Mouse (Mus musculus): ENCODE measurements around the gene Gm20388. TPM values are rescaled to one million over a fixed set of nuclear protein-coding genes. Genes with fewer than 3 reads are reported as not detected.

The Gm20388 gene
- polyA plus RNA-seq, 1 experiment = 18.7 TPM

- H3K27ac ChIP-seq (ENCODE audit: insufficient read depth, low read length) = no peak overlapping the region
- no peaks in the 10 kb centered on the region for H3K27me3 ChIP-seq (ENCODE audit: control insufficient read depth, insufficient read depth, low read length)
- no peak for DNase-seq
- 91% methylated on average over 4 of the region's 4 CpGs for WGBS
- H3K4me3 ChIP-seq (replicated peaks; ENCODE audit: insufficient read depth, low read depth, low read length) = no peak overlapping the region
- TF ChIP-seq CTCF (IDR thresholded peaks at IDR 0.05; ENCODE audit: borderline replicate concordance, insufficient read depth, low read depth, low read length) (no peak), POLR2A (IDR thresholded peaks at IDR 0.05; ENCODE audit: borderline replicate concordance, insufficient read depth, low read length) (no peak)
- H3K4me1 ChIP-seq (ENCODE audit: control insufficient read depth, insufficient read depth, low read length) = peaks cover 21% of the 10 kb centered on the region
These were observed 23.0 kb downstream of the Gm20388 start for GRCm38 (mm10) chr8:119933681-119934080.

DNA sequence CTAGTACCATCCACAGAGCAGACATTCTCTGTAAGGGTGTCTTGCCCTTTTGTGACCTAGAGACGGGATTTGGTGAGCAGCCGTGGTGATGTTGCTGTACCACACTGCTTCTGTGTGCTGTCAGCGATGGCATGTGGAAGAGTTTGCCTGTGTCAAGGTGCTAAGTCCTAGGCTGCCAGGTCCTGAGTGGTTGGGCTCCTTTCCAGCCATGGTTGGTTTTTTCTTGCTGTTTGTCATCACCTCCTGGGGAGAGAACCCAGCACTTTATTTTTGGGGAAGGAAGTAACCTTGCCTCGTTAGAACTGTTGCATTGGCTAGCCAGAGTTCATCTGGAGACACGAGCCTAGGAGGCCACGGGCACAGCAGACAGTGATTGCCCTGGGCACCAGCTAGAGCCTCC, 24.9 kb downstream of the Gm20388 start:
- TF ChIP-seq CTCF (IDR thresholded peaks at IDR 0.05; ENCODE audit: borderline replicate concordance, insufficient read depth, low read depth, low read length) (no peak), POLR2A (IDR thresholded peaks at IDR 0.05; ENCODE audit: borderline replicate concordance, insufficient read depth, low read length) (no peak)
- peak in 1 of 2 experiments; percentile 44 for DNase-seq
- 25% methylated on average over 6 of the region's 6 CpGs for WGBS
- H3K27me3 ChIP-seq (ENCODE audit: control insufficient read depth, insufficient read depth, low read length) = no peaks in the 10 kb centered on the region
- peaks cover 24% of the 10 kb centered on the region for H3K4me1 ChIP-seq (ENCODE audit: control insufficient read depth, insufficient read depth, low read length)
- H3K4me3 ChIP-seq (replicated peaks; ENCODE audit: insufficient read depth, low read depth, low read length) = no peak overlapping the region
- H3K27ac ChIP-seq (ENCODE audit: insufficient read depth, low read length) = no peak overlapping the region

DNA sequence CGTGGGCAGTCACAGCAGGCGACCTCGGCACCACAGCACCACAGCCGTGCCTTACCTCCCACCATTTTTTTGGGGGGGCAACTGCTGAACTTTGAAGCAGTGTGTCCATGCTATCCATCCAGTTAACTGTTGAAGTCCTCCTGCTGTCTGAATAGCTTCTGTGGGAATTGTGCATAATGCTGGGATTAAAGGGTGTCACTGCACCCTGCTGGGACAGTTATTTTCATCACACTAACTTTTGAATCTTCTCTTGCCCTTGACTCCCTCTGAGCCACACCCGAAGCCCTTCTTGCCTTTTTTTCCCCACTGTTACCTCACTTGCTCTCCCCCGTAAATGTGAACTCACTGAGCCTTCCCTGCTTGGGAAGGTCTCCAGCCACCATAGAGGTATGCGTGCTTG, 27.8 kb downstream of the Gm20388 start:
- no peak overlapping the region for H3K4me3 ChIP-seq (replicated peaks; ENCODE audit: insufficient read depth, low read depth, low read length)
- no peaks in the 10 kb centered on the region for H3K27me3 ChIP-seq (ENCODE audit: control insufficient read depth, insufficient read depth, low read length)
- no peak for TF ChIP-seq CTCF (IDR thresholded peaks at IDR 0.05; ENCODE audit: borderline replicate concordance, insufficient read depth, low read depth, low read length)
- TF ChIP-seq POLR2A (IDR thresholded peaks at IDR 0.05; ENCODE audit: borderline replicate concordance, insufficient read depth, low read length) = no peak
- H3K27ac ChIP-seq (ENCODE audit: insufficient read depth, low read length) = no peak overlapping the region
- H3K4me1 ChIP-seq (ENCODE audit: control insufficient read depth, insufficient read depth, low read length) = peaks cover 38% of the 10 kb centered on the region
- 83% methylated on average over 7 of the region's 7 CpGs for WGBS
- DNase-seq = no peak

DNA sequence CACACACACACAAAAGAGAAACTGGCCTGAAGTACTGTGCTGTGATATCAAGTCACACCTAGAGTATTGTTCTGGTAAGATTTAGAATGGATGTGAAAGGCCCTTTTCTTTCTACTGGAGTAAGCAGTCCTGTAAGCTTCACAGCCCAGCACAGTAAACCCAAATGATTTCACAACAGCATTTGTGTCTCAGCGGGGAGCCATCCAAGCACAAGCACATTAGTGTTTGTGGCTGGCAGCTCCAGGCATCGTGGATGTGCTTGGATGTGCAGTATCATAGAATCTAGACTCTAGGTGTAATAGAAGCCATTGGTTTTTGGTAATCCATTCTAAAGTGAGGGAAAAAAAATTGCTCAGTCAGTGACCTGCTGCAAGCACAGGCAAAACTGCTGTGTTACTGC, 28.7 kb downstream of the Gm20388 start:
- no peaks in the 10 kb centered on the region for H3K27me3 ChIP-seq (ENCODE audit: control insufficient read depth, insufficient read depth, low read length)
- no peak overlapping the region for H3K4me3 ChIP-seq (replicated peaks; ENCODE audit: insufficient read depth, low read depth, low read length)
- WGBS = 44% methylated on average over 2 of the region's 2 CpGs
- peaks cover 41% of the 10 kb centered on the region for H3K4me1 ChIP-seq (ENCODE audit: control insufficient read depth, insufficient read depth, low read length)
- no peak for TF ChIP-seq CTCF (IDR thresholded peaks at IDR 0.05; ENCODE audit: borderline replicate concordance, insufficient read depth, low read depth, low read length)
- no peak for TF ChIP-seq POLR2A (IDR thresholded peaks at IDR 0.05; ENCODE audit: borderline replicate concordance, insufficient read depth, low read length)
- DNase-seq = no peak
- H3K27ac ChIP-seq (ENCODE audit: insufficient read depth, low read length) = no peak overlapping the region

DNA sequence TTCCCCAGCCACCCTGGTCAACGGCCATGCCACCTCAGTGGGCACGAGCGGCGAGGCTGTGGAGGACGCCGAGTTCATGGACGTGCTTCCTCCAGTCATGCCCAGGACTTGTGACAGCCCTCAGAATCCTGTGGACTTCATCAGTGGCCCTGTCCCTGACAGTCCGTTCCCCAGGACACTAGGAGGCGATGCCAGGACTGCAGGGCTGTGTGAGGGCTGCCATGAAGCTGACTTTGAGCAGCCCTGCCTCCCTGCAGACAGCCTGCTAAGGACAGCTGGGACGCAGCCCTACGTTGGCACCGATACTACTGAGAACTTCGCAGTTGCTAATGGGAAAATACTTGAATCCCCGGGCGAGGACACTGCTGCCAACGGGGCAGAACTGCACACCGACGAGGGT, 30.8 kb downstream of the Gm20388 start:
- Histone ChIP-seq H3K4me3 (replicated peaks; ENCODE audit: insufficient read depth, low read depth, low read length) (no peak overlapping the region), H3K27ac (ENCODE audit: insufficient read depth, low read length) (no peak overlapping the region), H3K27me3 (ENCODE audit: control insufficient read depth, insufficient read depth, low read length) (no peaks in the 10 kb centered on the region), H3K4me1 (ENCODE audit: control insufficient read depth, insufficient read depth, low read length) (peaks cover 37% of the 10 kb centered on the region; the same call in 1 of the 2 replicates)
- TF ChIP-seq CTCF (IDR thresholded peaks at IDR 0.05; ENCODE audit: borderline replicate concordance, insufficient read depth, low read depth, low read length) = no peak; the same call in 1 of the 2 replicates
- TF ChIP-seq POLR2A (IDR thresholded peaks at IDR 0.05; ENCODE audit: borderline replicate concordance, insufficient read depth, low read length) = no peak
- DNase-seq = peak; percentile 76 to 82
- WGBS = 23% methylated on average over 18 of the region's 18 CpGs

- Histone ChIP-seq H3K4me1 (ENCODE audit: control insufficient read depth, insufficient read depth, low read length) (peaks cover 36% of the 10 kb centered on the region; the same call in 1 of the 2 replicates), H3K27me3 (ENCODE audit: control insufficient read depth, insufficient read depth, low read length) (no peaks in the 10 kb centered on the region), H3K4me3 (replicated peaks; ENCODE audit: insufficient read depth, low read depth, low read length) (no peak overlapping the region), H3K27ac (ENCODE audit: insufficient read depth, low read length) (no peak overlapping the region)
- no peak for TF ChIP-seq POLR2A (IDR thresholded peaks at IDR 0.05; ENCODE audit: borderline replicate concordance, insufficient read depth, low read length)
- TF ChIP-seq CTCF (IDR thresholded peaks at IDR 0.05; ENCODE audit: borderline replicate concordance, insufficient read depth, low read depth, low read length) = no peak
- peak; percentile 49 to 64 for DNase-seq
- WGBS = 77% methylated on average over 10 of the region's 10 CpGs
These were observed 33.0 kb downstream of the Gm20388 start for GRCm38 (mm10) chr8:119943616-119944015.

DNA sequence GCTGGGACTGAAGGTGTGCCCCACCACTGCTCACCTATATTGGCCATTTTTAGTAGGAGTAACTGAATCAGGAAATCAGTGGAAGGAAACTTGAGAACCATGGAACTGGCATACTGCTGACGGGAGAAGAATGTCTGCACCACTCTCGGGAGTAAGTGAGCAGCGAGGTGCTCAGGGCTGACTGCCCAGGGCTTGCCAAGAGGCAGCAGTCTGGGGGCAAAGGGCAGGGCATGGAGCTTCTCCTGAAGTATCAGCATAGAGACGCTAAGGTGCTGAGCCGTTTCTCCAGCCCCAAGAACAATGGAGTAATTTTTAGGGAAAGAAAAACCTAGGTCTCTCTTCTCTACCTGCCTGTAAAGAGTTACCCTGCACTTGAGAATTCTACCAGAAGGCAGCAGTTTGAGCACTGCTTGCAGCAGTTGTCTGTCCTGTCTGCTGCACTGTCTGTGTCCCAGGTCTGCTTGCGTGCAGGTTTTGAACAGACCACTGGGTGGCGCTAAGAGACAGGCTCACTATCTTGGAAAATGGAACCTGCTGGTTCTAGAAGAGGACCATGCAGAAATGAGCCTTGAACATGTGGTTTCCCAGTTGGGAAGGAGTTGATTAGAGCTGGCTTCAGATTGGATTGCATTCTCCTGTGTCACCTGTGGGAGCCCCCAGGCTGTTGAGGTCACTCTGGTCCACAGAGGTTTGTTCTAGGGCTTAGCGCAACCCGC, 33.6 kb downstream of the Gm20388 start:
- 62% methylated on average over 9 of the region's 9 CpGs for WGBS

GRCm38 (mm10) chr8:119946326-119946865, 35.8 kb downstream of the Gm20388 start:
- Histone ChIP-seq H3K27ac (ENCODE audit: insufficient read depth, low read length) (no peak overlapping the region), H3K27me3 (ENCODE audit: control insufficient read depth, insufficient read depth, low read length) (no peaks in the 10 kb centered on the region), H3K4me3 (replicated peaks; ENCODE audit: insufficient read depth, low read depth, low read length) (no peak overlapping the region), H3K4me1 (ENCODE audit: control insufficient read depth, insufficient read depth, low read length) (peaks cover 25% of the 10 kb centered on the region; the same call in 1 of the 2 replicates)
- WGBS = 62% methylated on average over 8 of the region's 8 CpGs
- no peak for DNase-seq
- TF ChIP-seq POLR2A (IDR thresholded peaks at IDR 0.05; ENCODE audit: borderline replicate concordance, insufficient read depth, low read length) (no peak), CTCF (IDR thresholded peaks at IDR 0.05; ENCODE audit: borderline replicate concordance, insufficient read depth, low read depth, low read length) (no peak)

More for the DNA sequence above, 33.6 kb downstream of the Gm20388 start:
- Histone ChIP-seq H3K4me1 (ENCODE audit: control insufficient read depth, insufficient read depth, low read length) (peaks cover 33% of the 10 kb centered on the region; the same call in 1 of the 2 replicates), H3K27ac (ENCODE audit: insufficient read depth, low read length) (no peak overlapping the region), H3K4me3 (replicated peaks; ENCODE audit: insufficient read depth, low read depth, low read length) (no peak overlapping the region), H3K27me3 (ENCODE audit: control insufficient read depth, insufficient read depth, low read length) (no peaks in the 10 kb centered on the region)
- peak; percentile 76 to 86 for DNase-seq
- TF ChIP-seq POLR2A (IDR thresholded peaks at IDR 0.05; ENCODE audit: borderline replicate concordance, insufficient read depth, low read length) = no peak
- peak; percentile 98 for TF ChIP-seq CTCF (IDR thresholded peaks at IDR 0.05; ENCODE audit: borderline replicate concordance, insufficient read depth, low read depth, low read length)
